In genomic region chr19:23478895-23479596, GRCm38 (mm10) we compare ENCODE assay signal across 8 mouse cellular contexts. TPM values are rescaled to one million over a fixed set of nuclear protein-coding genes. Genes with fewer than 3 reads are reported as not detected.
DNase-seq lines count a peak whose midpoint lies in the region; ATAC-seq and TF ChIP-seq lines count a peak whose summit lies in the region.

No protein-coding gene starts in this region.

- TF ChIP-seq CTCF in E14TG2a.4 (conservative IDR thresholded peaks at IDR 0.05; ENCODE audit: low read length) = peak; percentile 74

- no peaks in the 10 kb centered on the region for H3K27me3 ChIP-seq in kidney, embryonic 14.5 days (ENCODE audit: control insufficient read depth, insufficient read depth, low read length)
- no peaks in the 10 kb centered on the region for H3K27me3 ChIP-seq in E14TG2a.4 (ENCODE audit: insufficient read depth, low read length)
- no peaks in the 10 kb centered on the region for H3K27me3 ChIP-seq in embryonic facial prominence, embryonic 14.5 days (replicated peaks; ENCODE audit: control insufficient read depth, insufficient read depth, low read length)
- H3K27me3 ChIP-seq in lung, embryonic 16.5 days (ENCODE audit: control insufficient read depth, insufficient read depth, low read depth, low read length) = no peaks in the 10 kb centered on the region

- H3K4me3 ChIP-seq in kidney, embryonic 14.5 days (ENCODE audit: low read length) = no peak overlapping the region
- H3K4me3 ChIP-seq in E14TG2a.4 (replicated peaks; ENCODE audit: low read length) = no peak overlapping the region
- no peak overlapping the region for H3K4me3 ChIP-seq in embryonic facial prominence, embryonic 14.5 days (ENCODE audit: low read depth, low read length)
- no peak overlapping the region for H3K4me3 ChIP-seq in lung, embryonic 16.5 days (ENCODE audit: low read length)

- H3K9me3 ChIP-seq in kidney, embryonic 14.5 days (ENCODE audit: control insufficient read depth, low read length) = no peaks in the 10 kb centered on the region
- peaks cover 8% of the 10 kb centered on the region; the same call in 1 of the 2 replicates for H3K9me3 ChIP-seq in E14TG2a.4 (ENCODE audit: low read length)
- no peaks in the 10 kb centered on the region for H3K9me3 ChIP-seq in embryonic facial prominence, embryonic 14.5 days (ENCODE audit: control insufficient read depth, low read length)
- H3K9me3 ChIP-seq in lung, embryonic 16.5 days (ENCODE audit: control insufficient read depth, low read length) = no peaks in the 10 kb centered on the region

- H3K27ac ChIP-seq in kidney, embryonic 14.5 days (ENCODE audit: low read depth, low read length) = no peak overlapping the region
- no peak overlapping the region for H3K27ac ChIP-seq in embryonic facial prominence, embryonic 14.5 days (replicated peaks; ENCODE audit: low read depth, low read length)
- H3K27ac ChIP-seq in lung, embryonic 16.5 days (ENCODE audit: low read length) = 0 out of 2 replicates have a peak overlapping the region, but pooled peaks have one; percentile 12

- DNase-seq in kidney, adult 8-10 months = peak; percentile 4 to 24
- peak; percentile 22 to 41 for DNase-seq in adrenal gland, postnatal 36 days
- peak; percentile 55 for DNase-seq in embryonic facial prominence, embryonic 14.5 days (ENCODE audit: low spot score)
- DNase-seq in frontal cortex, postnatal 14 days (ENCODE audit: low spot score in 2 of 2) = no peak

- ATAC-seq in kidney, embryonic 14.5 days (ENCODE audit: low FRiP score, low TSS enrichment) = no peak
- no peak for ATAC-seq in embryonic facial prominence, embryonic 14.5 days (ENCODE audit: low read depth)
- peak; percentile 55; the same call in 1 of the 2 replicates for ATAC-seq in lung, embryonic 16.5 days (ENCODE audit: low read depth)
- ATAC-seq in activated CD4-positive, CD25-positive, alpha-beta regulatory T cell, adult 4 months = no peak

- H3K9ac ChIP-seq in kidney, embryonic 14.5 days (ENCODE audit: low read depth, low read length) = no peak overlapping the region
- H3K9ac ChIP-seq in embryonic facial prominence, embryonic 14.5 days (ENCODE audit: low read depth, low read length) = no peak overlapping the region
- H3K9ac ChIP-seq in lung, embryonic 16.5 days (ENCODE audit: low read length) = no peak overlapping the region

- H3K36me3 ChIP-seq in kidney, embryonic 14.5 days (ENCODE audit: control insufficient read depth, insufficient read depth, low read length) = no peaks in the 10 kb centered on the region
- no peaks in the 10 kb centered on the region for H3K36me3 ChIP-seq in E14TG2a.4 (ENCODE audit: insufficient read depth, low read length)
- no peaks in the 10 kb centered on the region for H3K36me3 ChIP-seq in embryonic facial prominence, embryonic 14.5 days (ENCODE audit: control insufficient read depth, insufficient read depth, low read length)
- no peaks in the 10 kb centered on the region for H3K36me3 ChIP-seq in lung, embryonic 16.5 days (ENCODE audit: control insufficient read depth, insufficient read depth, low read length)

- 17% methylated on average over 10 of the region's 10 CpGs for WGBS in kidney, embryonic 14.5 days
- WGBS in embryonic facial prominence, embryonic 14.5 days = 8% methylated on average over 10 of the region's 10 CpGs
- WGBS in lung, embryonic 16.5 days = 11% methylated on average over 10 of the region's 10 CpGs

- H3K4me2 ChIP-seq in kidney, embryonic 14.5 days (replicated peaks; ENCODE audit: low read depth, low read length) = no peak overlapping the region
- H3K4me2 ChIP-seq in embryonic facial prominence, embryonic 14.5 days (ENCODE audit: low read depth, low read length) = no peak overlapping the region
- H3K4me2 ChIP-seq in lung, embryonic 16.5 days (ENCODE audit: low read depth, low read length) = no peak overlapping the region

- H3K4me1 ChIP-seq in kidney, embryonic 14.5 days (ENCODE audit: control insufficient read depth, insufficient read depth, low read length) = no peaks in the 10 kb centered on the region
- H3K4me1 ChIP-seq in E14TG2a.4 (replicated peaks; ENCODE audit: low read depth, low read length) = peaks cover 40% of the 10 kb centered on the region
- no peaks in the 10 kb centered on the region for H3K4me1 ChIP-seq in embryonic facial prominence, embryonic 14.5 days (ENCODE audit: control insufficient read depth, insufficient read depth, low read length)
- peaks cover 5% of the 10 kb centered on the region; the same call in 1 of the 2 replicates for H3K4me1 ChIP-seq in lung, embryonic 16.5 days (replicated peaks; ENCODE audit: control insufficient read depth, insufficient read depth, low read length)

RNA-seq across cellular contexts. Expression of gene Mamdc2, which starts 30.8 kb away (rescaled TPM):
- 0.57 and 1.4 TPM in 2 replicates for polyA plus RNA-seq in kidney, embryonic 14.5 days (2014; fragmentation: Nextera tagmentation; extraction: Ambion mirVana)
- 1 to 10 TPM; 1.6 to 1.8 TPM for total RNA-seq in adrenal gland, postnatal 36 days (2021)
- polyA plus RNA-seq in embryonic facial prominence, embryonic 14.5 days (2014; fragmentation: Nextera tagmentation; extraction: Ambion mirVana) = 5.6 and 7.5 TPM in 2 replicates
- 4.6 and 5.2 TPM in 2 replicates for polyA plus RNA-seq in lung, embryonic 16.5 days (2015; fragmentation: Nextera tagmentation; extraction: Ambion mirVana)
- not detected for polyA plus RNA-seq in activated CD4-positive, CD25-positive, alpha-beta regulatory T cell, adult 4 months (2017; shearing (Covaris generic))

Comparison
In these comparisons a context has a peak if more than half of its experiments do, and no peak if none do; other contexts are left out.
1. DNase-seq: peak in kidney, adult 8-10 months (2 of 2), adrenal gland, postnatal 36 days (2 of 2) and embryonic facial prominence, embryonic 14.5 days (single experiment); none in frontal cortex, postnatal 14 days (0 of 2).